Mouse (Mus musculus) hematopoietic stem cell, adult 5-6 weeks (primary cell): Measurements from ENCODE around the gene Atp5mpl. TPM values are rescaled to one million over a fixed set of nuclear protein-coding genes. Genes with fewer than 3 reads are reported as not detected.

Source experiments
- ATAC-seq, 2 experiments: fragments of 125-278 bp in 1 of 2; replicated peaks in 1 of 2; 2 replicates each; pipeline ENCODE4 v1.8.0; 2016 to 2017; ENCODE audit warnings: inconsistent platforms in 2 of 2, mild to moderate bottlenecking in 2 of 2, moderate number of reproducible peaks in 2 of 2, low read depth in 1 of 2, moderate TSS enrichment in 1 of 2; ENCODE audit not compliant: low FRiP score in 2 of 2, poor library complexity in 2 of 2, severe bottlenecking in 2 of 2, insufficient read depth in 1 of 2, low TSS enrichment in 1 of 2
- total RNA-seq: library from RNA; stranded (forward); fragments of 172-1452, 232-1000 nt; gene quantifications from 2 replicates; pipeline ENCODE4 v1.2.3, GENCODE M21; 2017

The Atp5mpl gene
- total RNA-seq, 1 experiment from 2014 or later, result 478 TPM

- no peak for ATAC-seq
These were observed 35.3 kb downstream of the Atp5mpl start for GRCm38 (mm10) chr12:111931411-111932025.

DNA sequence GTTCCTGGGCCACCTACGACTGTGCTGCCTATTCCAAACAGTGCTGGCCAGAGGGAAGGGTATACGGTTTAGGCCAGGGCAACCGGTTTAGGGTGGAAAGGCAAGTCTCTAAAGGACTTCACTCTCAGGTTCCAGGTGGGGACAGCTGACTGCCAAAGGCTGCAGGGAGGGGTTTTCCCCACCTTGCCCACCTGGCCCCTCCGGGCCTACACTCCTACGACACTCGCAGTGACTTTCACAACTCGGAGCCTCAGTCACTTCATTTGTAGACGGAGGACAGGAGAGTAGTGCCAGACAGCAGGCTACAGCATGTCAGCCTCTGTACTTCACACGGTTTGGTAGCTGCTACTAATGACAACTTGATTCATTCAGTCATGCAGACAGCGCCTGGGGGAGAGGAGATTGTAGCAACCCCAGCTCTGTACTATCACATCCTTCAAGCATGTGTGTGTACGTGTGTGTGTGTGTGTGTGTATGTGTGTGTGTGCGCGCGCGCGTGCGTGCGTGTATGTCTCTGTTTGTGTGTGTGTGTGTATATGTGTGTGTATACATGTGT is 38.3 kb downstream of the Atp5mpl start:
- no peak for ATAC-seq

- peak; percentile 36 to 73 for ATAC-seq
These were observed 39.4 kb downstream of the Atp5mpl start for GRCm38 (mm10) chr12:111927338-111927737.

DNA sequence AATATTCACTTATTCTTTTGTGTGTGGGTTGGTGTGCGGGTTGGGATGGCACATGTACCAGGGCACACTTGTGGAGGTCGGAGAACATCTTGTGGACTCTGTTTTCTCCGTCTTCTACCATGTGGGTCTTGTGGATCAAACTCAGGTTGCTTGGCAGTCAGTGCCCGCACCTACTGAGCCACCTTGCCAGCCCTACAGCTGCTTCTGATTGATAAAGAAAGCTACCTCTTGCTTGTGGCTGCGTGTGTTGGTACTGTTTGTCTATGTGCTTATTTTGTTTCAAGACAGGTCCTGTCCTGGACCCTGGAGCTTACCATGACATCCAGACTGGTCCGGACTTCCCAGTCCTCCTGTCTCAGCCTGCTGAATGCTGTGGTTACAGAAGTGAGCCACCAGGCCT is 43.7 kb downstream of the Atp5mpl start:
- no peak for ATAC-seq

DNA sequence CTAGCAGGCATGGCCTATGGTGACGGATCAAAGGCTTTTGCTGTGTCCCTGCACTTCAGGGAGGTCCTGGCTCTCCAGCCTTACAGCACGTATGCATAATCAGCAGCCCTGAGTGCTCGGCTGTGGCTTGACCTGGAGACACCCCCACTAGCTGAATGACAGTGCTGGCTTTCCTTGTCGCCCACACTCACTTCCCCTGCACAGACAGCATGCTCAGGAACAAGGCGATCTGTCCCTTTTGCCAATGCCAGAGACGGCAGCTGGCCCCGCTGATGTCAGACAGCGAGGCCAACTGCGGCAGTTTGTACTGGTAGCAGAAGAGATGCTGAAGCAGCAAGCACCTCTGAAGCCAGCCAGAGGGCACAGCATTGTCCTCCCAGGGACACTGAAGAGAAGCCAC is 46.7 kb downstream of the Atp5mpl start:
- peak; percentile 14 to 56; a peak in 3 of 4 replicates for ATAC-seq

- ATAC-seq, result no peak
These were observed 50.1 kb downstream of the Atp5mpl start for GRCm38 (mm10) chr12:111916514-111917217.

DNA sequence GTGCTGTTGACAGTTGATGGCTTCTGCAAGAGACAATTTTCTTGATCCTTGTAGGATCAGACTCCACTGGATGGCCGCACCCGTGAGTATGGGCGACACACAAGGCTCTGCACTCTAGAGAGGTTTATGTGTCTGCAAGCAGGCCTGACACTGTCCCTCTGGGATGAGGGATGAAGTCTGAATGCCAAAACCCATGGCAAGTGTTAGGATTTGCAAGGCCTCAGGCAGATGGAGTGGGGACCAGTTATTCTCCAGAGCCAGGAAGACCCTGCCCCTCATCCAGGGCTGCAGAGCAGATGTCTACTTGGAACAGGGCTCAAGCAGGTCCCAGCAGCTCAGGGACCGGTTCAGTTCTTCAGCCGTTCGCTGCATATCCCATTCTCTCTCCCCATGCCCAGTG is 51.0 kb downstream of the Atp5mpl start:
- no peak for ATAC-seq

GRCm38 (mm10) chr12:111914031-111914430 is 52.7 kb downstream of the Atp5mpl start:
- ATAC-seq, result peak; percentile 86 to 88

DNA sequence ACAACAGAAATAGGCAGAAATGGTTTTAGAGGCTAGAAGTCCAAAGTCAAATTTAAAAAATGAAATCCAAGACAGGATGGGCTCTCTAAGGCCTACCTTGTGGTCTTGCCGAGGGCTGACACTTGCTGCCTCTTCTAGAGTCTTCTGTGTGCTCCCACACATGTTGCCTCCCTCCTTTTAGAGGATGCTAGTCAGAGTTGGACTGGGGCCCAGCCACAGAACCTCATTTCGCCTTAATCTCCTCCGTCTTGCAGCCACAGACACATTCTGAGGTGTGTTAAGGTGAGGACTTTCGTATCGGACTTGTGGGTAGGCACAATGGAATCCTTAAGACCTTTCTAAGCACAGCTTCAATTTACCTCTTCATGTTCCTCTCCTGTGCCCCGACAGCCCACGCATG is 54.0 kb downstream of the Atp5mpl start:
- no peak for ATAC-seq

DNA sequence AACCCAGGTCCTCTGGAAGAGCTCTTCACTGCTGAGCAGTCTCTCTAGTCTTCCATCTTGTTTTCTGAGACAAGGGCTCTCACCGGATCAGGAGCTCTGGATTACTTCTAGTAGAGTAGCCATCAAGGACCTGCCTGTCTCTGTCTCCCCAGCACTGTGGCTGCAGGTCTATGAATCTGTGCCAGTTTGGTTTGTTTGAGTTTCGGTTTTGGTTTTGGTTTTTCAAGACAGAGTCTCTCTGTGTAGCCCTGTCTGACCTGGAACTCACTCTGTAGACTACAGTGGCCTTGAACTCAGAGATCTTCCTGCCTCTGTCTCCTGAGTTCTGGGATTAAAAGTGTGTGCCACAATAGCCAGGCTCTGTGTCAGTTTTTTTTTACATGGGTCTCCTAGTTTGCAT is 55.0 kb downstream of the Atp5mpl start:
- ATAC-seq, result no peak

Other genes starting within 250 kb of the Atp5mpl start
- 64.8 and 73.9 TPM in 2 replicates for gene Klc1, start 208.1 kb downstream of the Atp5mpl start, total RNA-seq
- gene Xrcc3, start 153.1 kb downstream of the Atp5mpl start, total RNA-seq, result 9.2 and 9.7 TPM in 2 replicates
- 8.6 and 9.1 TPM in 2 replicates for gene Zfyve21, start 152.8 kb downstream of the Atp5mpl start, total RNA-seq
- gene Ppp1r13b, start 58.9 kb downstream of the Atp5mpl start, total RNA-seq, result 25.8 and 34.7 TPM in 2 replicates
- 0.30 TPM in 1 of 2 replicates, not detected in the other for gene Tdrd9, start 4.6 kb upstream of the Atp5mpl start, total RNA-seq
- gene Rd3l, start 14.3 kb upstream of the Atp5mpl start, total RNA-seq, result 0.50 TPM in 1 of 2 replicates, not detected in the other
- gene Aspg, start 139.7 kb upstream of the Atp5mpl start, total RNA-seq, result not detected in 2 replicates
- gene Kif26a, start 179.2 kb upstream of the Atp5mpl start, total RNA-seq, result not detected in 2 replicates